Comparison of ENCODE assay signal across 23 mouse cellular contexts in genomic region chr13:112277544-112277943, GRCm38 (mm10). TPM values are rescaled to one million over a fixed set of nuclear protein-coding genes. Genes with fewer than 3 reads are reported as not detected.
"Had no signal": no experiment of that assay in that cellular context is flagged by ENCODE, and none has a peak within 500 bp of the region (broad histone marks: within the 10 kb centered on the region; RNA-seq: fewer than 3 reads in every experiment).

No protein-coding gene starts in this region.

- H3K9me3 ChIP-seq: limb, embryonic 10.5 days; limb, embryonic 13.5 days; liver, embryonic 13.5 days; midbrain, embryonic 12.5 days; neural tube, embryonic 13.5 days had no signal

- H3K27me3 ChIP-seq: limb, embryonic 13.5 days; liver, embryonic 13.5 days; midbrain, embryonic 12.5 days; neural tube, embryonic 13.5 days had no signal

- H3K4me1 ChIP-seq: liver, embryonic 13.5 days; midbrain, embryonic 12.5 days; neural tube, embryonic 13.5 days had no signal

- ATAC-seq: intestine, postnatal 0 days; midbrain, embryonic 16.5 days had no signal

- H3K36me3 ChIP-seq: limb, embryonic 10.5 days; limb, embryonic 13.5 days; liver, embryonic 13.5 days; midbrain, embryonic 12.5 days; neural tube, embryonic 13.5 days had no signal

- H3K4me2 ChIP-seq: limb, embryonic 13.5 days; liver, embryonic 13.5 days; lung, embryonic 14.5 days; midbrain, embryonic 12.5 days; neural tube, embryonic 13.5 days had no signal

- H3K4me3 ChIP-seq: layer of hippocampus, adult 2 months; limb, embryonic 10.5 days; limb, embryonic 13.5 days; liver, embryonic 13.5 days; midbrain, embryonic 12.5 days; myocyte; neural tube, embryonic 13.5 days had no signal

- H3K27ac ChIP-seq: kidney, postnatal 0 days; layer of hippocampus, adult 2 months; limb, embryonic 10.5 days; limb, embryonic 13.5 days; liver, embryonic 13.5 days; midbrain, embryonic 12.5 days; neural tube, embryonic 13.5 days; stomach, postnatal 0 days had no signal

- H3K9ac ChIP-seq: limb, embryonic 13.5 days; liver, embryonic 13.5 days; lung, embryonic 14.5 days; midbrain, embryonic 12.5 days; neural tube, embryonic 13.5 days had no signal

- DNase-seq: kidney, adult 2 months; kidney, postnatal 25 days; liver; liver, embryonic 13.5 days; lung, embryonic 14.5 days; lung, postnatal 10 days; lung, postnatal 36 days; retina, postnatal 1 day; right cerebral cortex, postnatal 4 days; thymus, adult 2 months; thymus, postnatal 14 days had no signal

RNA-seq across cellular contexts. Expression of gene Ankrd55, which starts 10.7 kb away (rescaled TPM):
- total RNA-seq: monocyte, adult 5-6 weeks; neutrophil, adult 5-6 weeks had no signal
